22 mouse cellular contexts compared by ENCODE assay signal in the genomic region with DNA sequence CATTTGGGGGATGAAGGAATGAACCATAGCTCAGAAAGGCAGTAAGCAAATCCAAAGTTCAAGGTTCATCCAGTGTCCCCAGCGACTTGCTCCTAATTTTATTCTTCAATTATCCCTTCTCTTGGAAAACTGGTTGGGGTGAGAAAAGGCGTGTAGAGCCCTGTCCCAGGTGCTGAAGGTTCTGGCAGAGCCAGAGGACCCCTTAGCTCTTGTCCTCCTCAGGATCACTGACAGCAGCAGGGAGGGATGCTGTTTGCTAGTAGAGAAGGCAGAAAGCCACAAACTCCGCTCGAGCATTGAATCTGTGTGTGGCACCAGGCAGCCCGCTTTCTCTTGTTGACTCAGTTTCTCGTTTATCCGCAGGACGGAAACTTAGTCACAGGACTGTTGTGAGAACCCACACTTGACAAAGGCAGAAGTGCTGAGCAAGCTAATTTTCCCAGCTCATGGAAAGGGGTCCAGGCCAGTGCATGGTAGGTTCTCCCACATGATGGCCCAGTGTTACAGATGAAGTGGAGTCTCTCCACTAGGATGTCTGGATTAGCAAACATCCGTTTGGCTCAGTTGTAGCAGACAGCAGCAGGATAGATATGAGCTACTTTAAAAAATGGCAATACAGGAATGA. TPM values are rescaled to one million over a fixed set of nuclear protein-coding genes. Genes with fewer than 3 reads are reported as not detected.
DNase-seq lines count a peak whose midpoint lies in the region; ATAC-seq and TF ChIP-seq lines count a peak whose summit lies in the region.
"Had no signal": no experiment of that assay in that cellular context is flagged by ENCODE, and none has a peak within 500 bp of the region (broad histone marks: within the 10 kb centered on the region; RNA-seq: fewer than 3 reads in every experiment).

No protein-coding gene starts in this region.

- TF ChIP-seq CTCF in lung, embryonic 14.5 days (IDR thresholded peaks at IDR 0.05; ENCODE audit: low read depth), result no peak

- no peak overlapping the region for H3K4me3 ChIP-seq in lung, embryonic 14.5 days (ENCODE audit: low read depth, low read length)
- no peak overlapping the region for H3K4me3 ChIP-seq in limb, embryonic 11.5 days (ENCODE audit: low read depth, low read length)
- no peak overlapping the region for H3K4me3 ChIP-seq in neural tube, embryonic 15.5 days (replicated peaks)
- no peak overlapping the region for H3K4me3 ChIP-seq in forebrain, embryonic 11.5 days (ENCODE audit: low read depth, low read length)
- H3K4me3 ChIP-seq: embryonic facial prominence, embryonic 12.5 days; heart, embryonic 10.5 days; liver, embryonic 15.5 days; stomach, embryonic 15.5 days had no signal

- no peaks in the 10 kb centered on the region for H3K36me3 ChIP-seq in lung, embryonic 14.5 days (ENCODE audit: insufficient read depth)
- H3K36me3 ChIP-seq in limb, embryonic 11.5 days (ENCODE audit: control insufficient read depth, insufficient read depth, low read length), result no peaks in the 10 kb centered on the region
- no peaks in the 10 kb centered on the region for H3K36me3 ChIP-seq in neural tube, embryonic 15.5 days
- H3K36me3 ChIP-seq in forebrain, embryonic 11.5 days (ENCODE audit: control insufficient read depth, insufficient read depth, low read length), result no peaks in the 10 kb centered on the region
- H3K36me3 ChIP-seq: embryonic facial prominence, embryonic 12.5 days; heart, embryonic 10.5 days; liver, embryonic 15.5 days; stomach, embryonic 15.5 days had no signal

- H3K4me2 ChIP-seq in lung, embryonic 14.5 days, result no peak overlapping the region
- no peak overlapping the region for H3K4me2 ChIP-seq in limb, embryonic 11.5 days (ENCODE audit: low read depth, severe bottlenecking)
- H3K4me2 ChIP-seq in neural tube, embryonic 15.5 days, result no peak overlapping the region
- no peak overlapping the region for H3K4me2 ChIP-seq in forebrain, embryonic 11.5 days (ENCODE audit: low read depth, low read length, severe bottlenecking)
- H3K4me2 ChIP-seq: embryonic facial prominence, embryonic 12.5 days; liver, embryonic 15.5 days; stomach, embryonic 15.5 days had no signal

- ATAC-seq in lung, embryonic 14.5 days (ENCODE audit: insufficient read depth), result no peak
- ATAC-seq in limb, embryonic 11.5 days (ENCODE audit: insufficient number of reproducible peaks, low FRiP score, low TSS enrichment, low read depth), result no peak
- ATAC-seq in neural tube, embryonic 15.5 days (ENCODE audit: low FRiP score), result no peak
- no peak for ATAC-seq in forebrain, embryonic 11.5 days (replicated peaks; ENCODE audit: low FRiP score)
- ATAC-seq: intestine, postnatal 0 days had no signal

- no peaks in the 10 kb centered on the region for H3K9me3 ChIP-seq in lung, embryonic 14.5 days (ENCODE audit: low read depth, low read length)
- H3K9me3 ChIP-seq in limb, embryonic 11.5 days (ENCODE audit: control insufficient read depth, low read length), result no peaks in the 10 kb centered on the region
- H3K9me3 ChIP-seq in neural tube, embryonic 15.5 days (replicated peaks), result no peaks in the 10 kb centered on the region
- H3K9me3 ChIP-seq in forebrain, embryonic 11.5 days (ENCODE audit: control insufficient read depth, low read length), result no peaks in the 10 kb centered on the region
- H3K9me3 ChIP-seq: embryonic facial prominence, embryonic 12.5 days; heart, embryonic 10.5 days; liver, embryonic 15.5 days; stomach, embryonic 15.5 days had no signal

- no peaks in the 10 kb centered on the region for H3K4me1 ChIP-seq in lung, embryonic 14.5 days (ENCODE audit: insufficient read depth)
- peaks cover 20% of the 10 kb centered on the region for H3K4me1 ChIP-seq in limb, embryonic 11.5 days (ENCODE audit: control insufficient read depth, insufficient read depth, low read length)
- H3K4me1 ChIP-seq in neural tube, embryonic 15.5 days, result peaks cover 45% of the 10 kb centered on the region
- H3K4me1 ChIP-seq in forebrain, embryonic 11.5 days (replicated peaks; ENCODE audit: control insufficient read depth, insufficient read depth, low read length), result peaks cover 20% of the 10 kb centered on the region

- WGBS in lung, embryonic 14.5 days, result 25% methylated on average over 9 of the region's 9 CpGs
- WGBS in limb, embryonic 11.5 days, result 40% methylated on average over 9 of the region's 9 CpGs
- WGBS in neural tube, embryonic 15.5 days, result 60% methylated on average over 9 of the region's 9 CpGs
- WGBS in forebrain, embryonic 11.5 days, result 54% methylated on average over 9 of the region's 9 CpGs

- H3K27ac ChIP-seq in lung, embryonic 14.5 days (ENCODE audit: low read depth), result no peak overlapping the region
- H3K27ac ChIP-seq in limb, embryonic 11.5 days (replicated peaks; ENCODE audit: low read depth, low read length), result no peak overlapping the region
- peak overlapping the region; percentile 99; the same call in 1 of the 2 replicates for H3K27ac ChIP-seq in neural tube, embryonic 15.5 days (replicated peaks)
- no peak overlapping the region for H3K27ac ChIP-seq in forebrain, embryonic 11.5 days (ENCODE audit: low read depth, low read length)
- H3K27ac ChIP-seq: embryonic facial prominence, embryonic 12.5 days; heart, embryonic 10.5 days; liver, embryonic 15.5 days; stomach, embryonic 15.5 days had no signal

- DNase-seq in embryo, embryonic 10 days (ENCODE audit: low spot score), result peak; percentile 55
- DNase-seq in embryo, embryonic 9.5 days (ENCODE audit: extremely low spot score), result no peak
- peak; percentile 62 for DNase-seq in lung, embryonic 14.5 days
- DNase-seq in lung, postnatal 25 days (ENCODE audit: low spot score), result no peak
- peak; percentile 64 for DNase-seq in limb, embryonic 11.5 days (ENCODE audit: low spot score)
- no peak for DNase-seq in lung, postnatal 36 days
- DNase-seq in forebrain, embryonic 11.5 days (ENCODE audit: low spot score), result no peak
- DNase-seq: adrenal gland, postnatal 10 days; cerebellum, adult 9-11 months; gastrocnemius, postnatal 25 days; heart, postnatal 14 days; left cerebral cortex, postnatal 4 days; lung, postnatal 4 days; spleen, adult 18-20 months; thymus, postnatal 14 days had no signal

- peaks cover 63% of the 10 kb centered on the region for H3K27me3 ChIP-seq in lung, embryonic 14.5 days (ENCODE audit: insufficient read depth, low read length)
- peaks cover 18% of the 10 kb centered on the region for H3K27me3 ChIP-seq in limb, embryonic 11.5 days (ENCODE audit: control insufficient read depth, insufficient read depth, low read length)
- H3K27me3 ChIP-seq in neural tube, embryonic 15.5 days (replicated peaks), result peaks cover 3% of the 10 kb centered on the region; the same call in 1 of the 2 replicates
- no peaks in the 10 kb centered on the region; the same call in 1 of the 2 replicates for H3K27me3 ChIP-seq in forebrain, embryonic 11.5 days (ENCODE audit: control insufficient read depth, insufficient read depth, low read length)

- no peak overlapping the region for H3K9ac ChIP-seq in lung, embryonic 14.5 days
- no peak overlapping the region for H3K9ac ChIP-seq in limb, embryonic 11.5 days (ENCODE audit: low read length)
- no peak overlapping the region for H3K9ac ChIP-seq in neural tube, embryonic 15.5 days (replicated peaks)
- H3K9ac ChIP-seq in forebrain, embryonic 11.5 days (ENCODE audit: low read length), result no peak overlapping the region
- H3K9ac ChIP-seq: embryonic facial prominence, embryonic 12.5 days; liver, embryonic 15.5 days; stomach, embryonic 15.5 days had no signal

RNA-seq across cellular contexts. Expression of a gene that starts 2.7 kb away (rescaled TPM):
- polyA plus RNA-seq in lung, embryonic 14.5 days (2014; fragmentation: Nextera tagmentation; extraction: Ambion mirVana), result 1.9 and 3.1 TPM in 2 replicates
- 1.2 and 1.5 TPM in 2 replicates for polyA plus RNA-seq in limb, embryonic 11.5 days (2014; fragmentation: Nextera tagmentation; extraction: Ambion mirVana)
- polyA plus RNA-seq in neural tube, embryonic 15.5 days (2015; fragmentation: Nextera tagmentation; extraction: Ambion mirVana), result 16.9 and 17.6 TPM in 2 replicates
- 8.1 and 12.1 TPM in 2 replicates for polyA plus RNA-seq in forebrain, embryonic 11.5 days (2014; fragmentation: Nextera tagmentation; extraction: Ambion mirVana)
- polyA plus RNA-seq: liver, embryonic 15.5 days had no signal

RNA-seq across cellular contexts. Expression of a gene that starts 2.7 kb away (rescaled TPM):
- 0.78 and 1.0 TPM in 2 replicates for polyA plus RNA-seq in lung, embryonic 14.5 days (2014; fragmentation: Nextera tagmentation; extraction: Ambion mirVana)
- polyA plus RNA-seq in limb, embryonic 11.5 days (2014; fragmentation: Nextera tagmentation; extraction: Ambion mirVana), result 0.87 and 1.1 TPM in 2 replicates
- polyA plus RNA-seq in neural tube, embryonic 15.5 days (2015; fragmentation: Nextera tagmentation; extraction: Ambion mirVana), result 1.4 and 1.6 TPM in 2 replicates
- polyA plus RNA-seq in forebrain, embryonic 11.5 days (2014; fragmentation: Nextera tagmentation; extraction: Ambion mirVana), result 4.7 and 5.6 TPM in 2 replicates
- polyA plus RNA-seq: heart, embryonic 10.5 days; intestine, postnatal 0 days; large intestine, adult 2 months; liver, embryonic 15.5 days had no signal

RNA-seq across cellular contexts. Expression of a gene that starts 41.0 kb away (rescaled TPM):
- polyA plus RNA-seq in lung, embryonic 14.5 days (2014; fragmentation: Nextera tagmentation; extraction: Ambion mirVana), result not detected in 2 replicates
- not detected in 2 replicates for polyA plus RNA-seq in limb, embryonic 11.5 days (2014; fragmentation: Nextera tagmentation; extraction: Ambion mirVana)
- 0.50 and 0.59 TPM in 2 replicates for polyA plus RNA-seq in neural tube, embryonic 15.5 days (2015; fragmentation: Nextera tagmentation; extraction: Ambion mirVana)
- polyA plus RNA-seq in forebrain, embryonic 11.5 days (2014; fragmentation: Nextera tagmentation; extraction: Ambion mirVana), result not detected in 2 replicates
- polyA plus RNA-seq: embryonic facial prominence, embryonic 12.5 days; heart, embryonic 10.5 days; intestine, postnatal 0 days; large intestine, adult 2 months; liver, embryonic 15.5 days; stomach, embryonic 15.5 days had no signal

RNA-seq across cellular contexts. Expression of a gene that starts 49.1 kb away (rescaled TPM):
- 7.3 and 8.0 TPM in 2 replicates for polyA plus RNA-seq in lung, embryonic 14.5 days (2014; fragmentation: Nextera tagmentation; extraction: Ambion mirVana)
- polyA plus RNA-seq in limb, embryonic 11.5 days (2014; fragmentation: Nextera tagmentation; extraction: Ambion mirVana), result 3.7 and 3.9 TPM in 2 replicates
- 0.68 and 1.6 TPM in 2 replicates for polyA plus RNA-seq in neural tube, embryonic 15.5 days (2015; fragmentation: Nextera tagmentation; extraction: Ambion mirVana)
- polyA plus RNA-seq in forebrain, embryonic 11.5 days (2014; fragmentation: Nextera tagmentation; extraction: Ambion mirVana), result 0.35 and 0.96 TPM in 2 replicates

Comparison
In these comparisons a context has a peak if more than half of its experiments do, and no peak if none do; other contexts are left out.
1. DNase-seq: peak in embryo, embryonic 10 days (single experiment), lung, embryonic 14.5 days (single experiment) and limb, embryonic 11.5 days (single experiment); none in embryo, embryonic 9.5 days (single experiment), lung, postnatal 25 days (single experiment), lung, postnatal 36 days (single experiment) and forebrain, embryonic 11.5 days (single experiment).